Mouse (Mus musculus) bone marrow macrophage, adult 2 months (primary cell): Measurements from ENCODE around the gene Esrrg.

Experiments
- CTCF ChIP-seq: IDR thresholded peaks from 2 replicates; pipeline ENCODE4 v1.5.1; 2012; ENCODE audit warnings: low read depth, mild to moderate bottlenecking, low read length, moderate library complexity
- POLR2A ChIP-seq: IDR thresholded peaks from 2 replicates; pipeline ENCODE4 v1.6.1; 2012; ENCODE audit warnings: mild to moderate bottlenecking, low read depth, low read length, borderline replicate concordance

GRCm38 (mm10) chr1:187669746-187670145, 61.2 kb downstream of the Esrrg start:
- no peak for TF ChIP-seq CTCF
- no peak for TF ChIP-seq POLR2A
